Mouse (Mus musculus) heart, embryonic 10.5 days (tissue): ENCODE results near the gene Dusp7. TPM values are rescaled to one million over a fixed set of nuclear protein-coding genes. Genes with fewer than 3 reads are reported as not detected.
A peak's percentile ranks its signal among the peaks of the same experiment; 100 is the strongest.

Experiments used
- DNase-seq: peaks from one replicate; pipeline ENCODE4 v3.0.0-alpha.2; 2017; ENCODE audit warnings: low spot score
- H3K27ac ChIP-seq: fragments of 300-500 bp; sonication (generic); 2 replicates; pipeline ENCODE4 v1.5.1; 2016; ENCODE audit warnings: mild to moderate bottlenecking
- H3K27me3 ChIP-seq: fragments of 300-500 bp; sonication (generic); 2 replicates; pipeline ENCODE4 v1.6.1; 2016; ENCODE audit warnings: mild to moderate bottlenecking; ENCODE audit not compliant: poor library complexity, insufficient read depth, severe bottlenecking
- H3K36me3 ChIP-seq: fragments of 300-500 bp; sonication (generic); 2 replicates; pipeline ENCODE4 v1.6.1; 2016; ENCODE audit warnings: mild to moderate bottlenecking, moderate library complexity
- H3K4me1 ChIP-seq: fragments of 300-500 bp; sonication (generic); 2 replicates; pipeline ENCODE4 v1.6.1; 2016; ENCODE audit warnings: mild to moderate bottlenecking
- H3K4me3 ChIP-seq: fragments of 300-500 bp; sonication (generic); 2 replicates; pipeline ENCODE4 v1.5.1; 2016; ENCODE audit warnings: mild to moderate bottlenecking, moderate library complexity
- H3K9me3 ChIP-seq: fragments of 300-500 bp; sonication (generic); 2 replicates; pipeline ENCODE4 v1.6.1; 2016; ENCODE audit warnings: mild to moderate bottlenecking, moderate library complexity
- WGBS: fragments of 180-500 bp; shearing (Covaris S2); methylation state at CpG from one replicate; pipeline ENCODE4 v1.1.7; 2016; 5-methylcytosine and 5-hydroxymethylcytosine counted together
- polyA plus RNA-seq: library from polyadenylated mRNA; unstranded; fragments of >200 nt; fragmentation: Nextera tagmentation; extraction: Ambion mirVana; gene quantifications from 2 replicates; pipeline ENCODE4 v1.2.1, GENCODE M21; 2016

Gene Dusp7
- polyA plus RNA-seq, 1 experiment from 2014 or later, result 21.0 TPM

- no peak for DNase-seq
- no peaks in the 10 kb centered on the region for H3K9me3 ChIP-seq
- H3K36me3 ChIP-seq, result no peaks in the 10 kb centered on the region
- 63% methylated on average over 6 of the region's 6 CpGs for WGBS
- H3K4me1 ChIP-seq, result peaks cover 51% of the 10 kb centered on the region
- H3K27ac ChIP-seq, result peak overlapping the region; percentile 83; the same call in 1 of the 2 replicates
- H3K4me3 ChIP-seq, result no peak overlapping the region
- H3K27me3 ChIP-seq, result peaks cover 21% of the 10 kb centered on the region
These were observed 48.4 kb downstream of the Dusp7 start for GRCm38 (mm10) chr9:106416826-106417225.

GRCm38 (mm10) chr9:106417841-106418625 is 49.6 kb downstream of the Dusp7 start:
- Histone ChIP-seq H3K36me3 (no peaks in the 10 kb centered on the region), H3K27me3 (peaks cover 21% of the 10 kb centered on the region), H3K9me3 (no peaks in the 10 kb centered on the region), H3K27ac (peak overlapping the region; percentile 83), H3K4me1 (peaks cover 44% of the 10 kb centered on the region), H3K4me3 (peak overlapping the region; percentile 54)
- WGBS, result 17% methylated on average over 29 of the region's 29 CpGs
- peak; percentile 88 for DNase-seq

- Histone ChIP-seq H3K4me3 (no peak overlapping the region), H3K4me1 (peaks cover 44% of the 10 kb centered on the region), H3K27me3 (peaks cover 21% of the 10 kb centered on the region), H3K9me3 (no peaks in the 10 kb centered on the region), H3K36me3 (no peaks in the 10 kb centered on the region), H3K27ac (peak overlapping the region; percentile 67; the same call in 1 of the 2 replicates)
- WGBS, result 8% methylated on average over 2 of the region's 2 CpGs
- no peak for DNase-seq
These were observed 52.2 kb downstream of the Dusp7 start for GRCm38 (mm10) chr9:106420608-106421007.

- peak overlapping the region; percentile 22; the same call in 1 of the 2 replicates for H3K4me3 ChIP-seq
- peaks cover 44% of the 10 kb centered on the region for H3K4me1 ChIP-seq
- H3K27ac ChIP-seq, result peak overlapping the region; percentile 67
These were observed 52.8 kb downstream of the Dusp7 start for GRCm38 (mm10) chr9:106421033-106421864.

GRCm38 (mm10) chr9:106421865-106422160 is 53.4 kb downstream of the Dusp7 start:
- Histone ChIP-seq H3K36me3 (no peaks in the 10 kb centered on the region), H3K4me3 (peak overlapping the region; percentile 22; the same call in 1 of the 2 replicates), H3K27ac (peak overlapping the region; percentile 23; the same call in 1 of the 2 replicates), H3K4me1 (peaks cover 44% of the 10 kb centered on the region), H3K9me3 (no peaks in the 10 kb centered on the region), H3K27me3 (peaks cover 21% of the 10 kb centered on the region)
- WGBS, result under 1% methylated on average over 3 of the region's 3 CpGs
- peak; percentile 93 for DNase-seq

More at GRCm38 (mm10) chr9:106421033-106421864, 52.8 kb downstream of the Dusp7 start:
- Histone ChIP-seq H3K9me3 (no peaks in the 10 kb centered on the region), H3K36me3 (no peaks in the 10 kb centered on the region), H3K27me3 (peaks cover 21% of the 10 kb centered on the region)
- DNase-seq, result no peak
- WGBS, result 11% methylated on average over 18 of the region's 18 CpGs

Other genes starting within 250 kb of the Dusp7 start
- gene Glyctk, start 210.5 kb upstream of the Dusp7 start, polyA plus RNA-seq, result 1.1 and 2.5 TPM in 2 replicates
- 21.6 and 25.5 TPM in 2 replicates for gene Wdr82, start 197.7 kb upstream of the Dusp7 start, polyA plus RNA-seq
- 36.4 and 45.0 TPM in 2 replicates for gene Ppm1m, start 168.9 kb upstream of the Dusp7 start, polyA plus RNA-seq
- 70.5 and 77.2 TPM in 2 replicates for gene Twf2, start 165.5 kb upstream of the Dusp7 start, polyA plus RNA-seq
- gene Tlr9, start 146.0 kb upstream of the Dusp7 start, polyA plus RNA-seq, result not detected in 2 replicates
- gene Alas1, start 120.0 kb upstream of the Dusp7 start, polyA plus RNA-seq, result 96.9 and 120 TPM in 2 replicates
- 36.5 and 42.3 TPM in 2 replicates for gene Poc1a, start 87.6 kb upstream of the Dusp7 start, polyA plus RNA-seq
- 735 and 862 TPM in 2 replicates for gene Rpl29, start 60.8 kb downstream of the Dusp7 start, polyA plus RNA-seq
- 31.2 and 45.1 TPM in 2 replicates for gene Acy1, start 69.7 kb downstream of the Dusp7 start, polyA plus RNA-seq
- gene Abhd14b, start 78.8 kb downstream of the Dusp7 start, polyA plus RNA-seq, result 4.8 and 7.8 TPM in 2 replicates
- 42.0 and 46.2 TPM in 2 replicates for gene Abhd14a, start 79.0 kb downstream of the Dusp7 start, polyA plus RNA-seq
- 135 and 186 TPM in 2 replicates for gene Pcbp4, start 84.7 kb downstream of the Dusp7 start, polyA plus RNA-seq
- gene Gpr62, start 97.3 kb downstream of the Dusp7 start, polyA plus RNA-seq, result 0.14 and 0.35 TPM in 2 replicates
- gene Rrp9, start 107.3 kb downstream of the Dusp7 start, polyA plus RNA-seq, result 51.3 and 74.6 TPM in 2 replicates
- gene Parp3, start 108.3 kb downstream of the Dusp7 start, polyA plus RNA-seq, result 1.4 and 1.7 TPM in 2 replicates
- not detected in 2 replicates for gene Iqcf1, start 131.3 kb downstream of the Dusp7 start, polyA plus RNA-seq
- gene Iqcf5, start 145.9 kb downstream of the Dusp7 start, polyA plus RNA-seq, result not detected in 2 replicates
- not detected in 2 replicates for gene Iqcf3, start 193.0 kb downstream of the Dusp7 start, polyA plus RNA-seq
- not detected in 2 replicates for gene Iqcf4, start 202.4 kb downstream of the Dusp7 start, polyA plus RNA-seq